Mouse (Mus musculus) brain, embryonic 14.5 days (tissue): ENCODE measurements around the gene Fndc7.

ENCODE experiments used
- CTCF ChIP-seq: fragments of 200-500 bp; IDR thresholded peaks from 2 replicates; pipeline ENCODE4 v1.5.1; 2012; ENCODE audit warnings: inconsistent platforms, mild to moderate bottlenecking, moderate library complexity, borderline replicate concordance; ENCODE audit not compliant: insufficient read depth, insufficient read length; ENCODE audit errors: extremely low read depth
- POLR2A ChIP-seq: fragments of 200-500 bp; IDR thresholded peaks from 2 replicates; pipeline ENCODE4 v1.6.1; 2012; ENCODE audit warnings: mild to moderate bottlenecking, inconsistent platforms, borderline replicate concordance; ENCODE audit not compliant: poor library complexity, insufficient read depth, insufficient read length, severe bottlenecking; ENCODE audit errors: extremely low read depth

- TF ChIP-seq CTCF: no peak
- no peak for TF ChIP-seq POLR2A
These were observed 32.7 kb downstream of the Fndc7 start for GRCm38 (mm10) chr3:108857124-108857470.
